Mouse (Mus musculus): ENCODE measurements around the gene Sec16b. TPM values are rescaled to one million over a fixed set of nuclear protein-coding genes. Genes with fewer than 3 reads are reported as not detected.

Gene Sec16b
- 0.52 and 0.53 TPM in 2 replicates for polyA plus RNA-seq (2016; fragmentation: Nextera tagmentation; extraction: Ambion mirVana)

GRCm38 (mm10) chr1:157506522-157506921, at the start of gene Sec16b:
TSS of gene Sec16b (plus strand) at chr1:157506728.
- no peak for ATAC-seq (ENCODE audit: low FRiP score)
- peaks cover 7% of the 10 kb centered on the region; the same call in 1 of the 2 replicates for H3K4me1 ChIP-seq
- H3K27ac ChIP-seq = no peak within 1 kb of the TSS
- WGBS = 49% methylated on average over 5 of the region's 5 CpGs
- H3K4me3 ChIP-seq (replicated peaks) = no peak within 1 kb of the TSS
- H3K27me3 ChIP-seq = no peaks in the 10 kb centered on the region
- H3K36me3 ChIP-seq (replicated peaks) = no peaks in the 10 kb centered on the region
- H3K9ac ChIP-seq = no peak within 1 kb of the TSS
- H3K9me3 ChIP-seq = no peaks in the 10 kb centered on the region
- H3K4me2 ChIP-seq = no peak within 1 kb of the TSS

- H3K4me3 ChIP-seq (replicated peaks) = no peak overlapping the region
- H3K4me2 ChIP-seq = no peak overlapping the region; the same call in 1 of the 2 replicates
- H3K9ac ChIP-seq = no peak overlapping the region
- no peak for ATAC-seq (ENCODE audit: low FRiP score)
- H3K4me1 ChIP-seq = peaks cover 33% of the 10 kb centered on the region
- H3K36me3 ChIP-seq (replicated peaks) = no peaks in the 10 kb centered on the region
- WGBS = 42% methylated on average over 3 of the region's 3 CpGs
- 0 out of 2 replicates have a peak, but pooled peaks cover 9% of the 10 kb centered on the region for H3K27me3 ChIP-seq
- H3K27ac ChIP-seq = no peak overlapping the region
- H3K9me3 ChIP-seq = no peaks in the 10 kb centered on the region
Measured at GRCm38 (mm10) chr1:157457789-157458188, 48.7 kb upstream of the Sec16b start.

- H3K9me3 ChIP-seq = no peaks in the 10 kb centered on the region
- H3K27ac ChIP-seq = peak within 1 kb of the TSS; percentile 47; the same call in 1 of the 2 replicates
- no peaks in the 10 kb centered on the region for H3K36me3 ChIP-seq (replicated peaks)
- peaks cover 25% of the 10 kb centered on the region for H3K4me1 ChIP-seq
- WGBS = 4% methylated on average over 25 of the region's 29 CpGs
- peak within 1 kb of the TSS; percentile 59 for H3K4me2 ChIP-seq
- peak within 1 kb of the TSS; percentile 53; the same call in 1 of the 2 replicates for H3K9ac ChIP-seq
- H3K4me3 ChIP-seq (replicated peaks) = peak within 1 kb of the TSS; percentile 35
- H3K27me3 ChIP-seq = 0 out of 2 replicates have a peak, but pooled peaks cover 9% of the 10 kb centered on the region
- ATAC-seq (ENCODE audit: low FRiP score) = peak; percentile 90
Measured at GRCm38 (mm10) chr1:157458421-157459208, 47.9 kb upstream of the Sec16b start, which contains the start of gene Cryzl2. TSS of gene Cryzl2 (plus strand) at chr1:157458577.

- 0 out of 2 replicates have a peak, but pooled peaks cover 9% of the 10 kb centered on the region for H3K27me3 ChIP-seq
- 94% methylated on average over 5 of the region's 5 CpGs for WGBS
- no peaks in the 10 kb centered on the region for H3K9me3 ChIP-seq
- no peak overlapping the region for H3K4me2 ChIP-seq
- no peak for ATAC-seq (ENCODE audit: low FRiP score)
- H3K4me1 ChIP-seq = peaks cover 22% of the 10 kb centered on the region
- H3K27ac ChIP-seq = no peak overlapping the region
- no peaks in the 10 kb centered on the region for H3K36me3 ChIP-seq (replicated peaks)
- no peak overlapping the region for H3K9ac ChIP-seq
- H3K4me3 ChIP-seq (replicated peaks) = no peak overlapping the region
Measured at GRCm38 (mm10) chr1:157459904-157460303, 46.6 kb upstream of the Sec16b start.

GRCm38 (mm10) chr1:157461276-157461675, 45.3 kb upstream of the Sec16b start:
- no peak overlapping the region for H3K4me2 ChIP-seq
- peaks cover 22% of the 10 kb centered on the region for H3K4me1 ChIP-seq
- 0 out of 2 replicates have a peak, but pooled peaks cover 6% of the 10 kb centered on the region for H3K27me3 ChIP-seq
- H3K9me3 ChIP-seq = no peaks in the 10 kb centered on the region
- no peak for ATAC-seq (ENCODE audit: low FRiP score)
- no peak overlapping the region for H3K4me3 ChIP-seq (replicated peaks)
- 92% methylated on average over 5 of the region's 5 CpGs for WGBS
- H3K36me3 ChIP-seq (replicated peaks) = no peaks in the 10 kb centered on the region
- no peak overlapping the region for H3K9ac ChIP-seq
- H3K27ac ChIP-seq = no peak overlapping the region

- Histone ChIP-seq H3K9me3 (no peaks in the 10 kb centered on the region), H3K27me3 (0 out of 2 replicates have a peak, but pooled peaks cover 3% of the 10 kb centered on the region), H3K36me3 (replicated peaks) (no peaks in the 10 kb centered on the region), H3K4me3 (replicated peaks) (no peak overlapping the region), H3K27ac (no peak overlapping the region), H3K9ac (no peak overlapping the region), H3K4me1 (peaks cover 22% of the 10 kb centered on the region), H3K4me2 (no peak overlapping the region)
- no peak for ATAC-seq (ENCODE audit: low FRiP score)
- WGBS = 45% methylated on average over 3 of the region's 3 CpGs
Measured at GRCm38 (mm10) chr1:157462336-157462735, 44.2 kb upstream of the Sec16b start.

- Histone ChIP-seq H3K27ac (no peak overlapping the region), H3K4me2 (no peak overlapping the region), H3K9me3 (no peaks in the 10 kb centered on the region), H3K4me3 (replicated peaks) (no peak overlapping the region), H3K9ac (no peak overlapping the region), H3K4me1 (no peaks in the 10 kb centered on the region), H3K36me3 (replicated peaks) (no peaks in the 10 kb centered on the region), H3K27me3 (0 out of 2 replicates have a peak, but pooled peaks cover 3% of the 10 kb centered on the region)
- WGBS = 80% methylated on average over 3 of the region's 3 CpGs
- no peak for ATAC-seq (ENCODE audit: low FRiP score)
Measured at GRCm38 (mm10) chr1:157465194-157465593, 41.3 kb upstream of the Sec16b start.

- WGBS = 91% methylated on average over 8 of the region's 8 CpGs
- ATAC-seq (ENCODE audit: low FRiP score) = no peak
Measured at GRCm38 (mm10) chr1:157467866-157468265, 38.7 kb upstream of the Sec16b start.

GRCm38 (mm10) chr1:157470761-157471386, 35.7 kb upstream of the Sec16b start:
- H3K36me3 ChIP-seq (replicated peaks) = no peaks in the 10 kb centered on the region
- 92% methylated on average over 9 of the region's 9 CpGs for WGBS
- H3K9me3 ChIP-seq = no peaks in the 10 kb centered on the region
- no peaks in the 10 kb centered on the region for H3K4me1 ChIP-seq
- ATAC-seq (ENCODE audit: low FRiP score) = no peak
- no peak overlapping the region for H3K4me2 ChIP-seq
- H3K27me3 ChIP-seq = no peaks in the 10 kb centered on the region
- no peak overlapping the region for H3K9ac ChIP-seq
- no peak overlapping the region for H3K4me3 ChIP-seq (replicated peaks)
- H3K27ac ChIP-seq = no peak overlapping the region

More at GRCm38 (mm10) chr1:157467866-157468265, 38.7 kb upstream of the Sec16b start:
- H3K9ac ChIP-seq = no peak overlapping the region
- no peak overlapping the region for H3K27ac ChIP-seq
- no peaks in the 10 kb centered on the region for H3K9me3 ChIP-seq
- H3K27me3 ChIP-seq = no peaks in the 10 kb centered on the region
- H3K4me3 ChIP-seq (replicated peaks) = no peak overlapping the region
- H3K4me2 ChIP-seq = no peak overlapping the region
- no peaks in the 10 kb centered on the region for H3K36me3 ChIP-seq (replicated peaks)
- no peaks in the 10 kb centered on the region for H3K4me1 ChIP-seq

- 91% methylated on average over 7 of the region's 7 CpGs for WGBS
- H3K36me3 ChIP-seq (replicated peaks) = no peaks in the 10 kb centered on the region
- no peak overlapping the region for H3K27ac ChIP-seq
- H3K4me1 ChIP-seq = no peaks in the 10 kb centered on the region
- no peaks in the 10 kb centered on the region for H3K9me3 ChIP-seq
- H3K4me2 ChIP-seq = no peak overlapping the region
- no peak for ATAC-seq (ENCODE audit: low FRiP score)
- H3K27me3 ChIP-seq = no peaks in the 10 kb centered on the region
- no peak overlapping the region for H3K4me3 ChIP-seq (replicated peaks)
- H3K9ac ChIP-seq = no peak overlapping the region
Measured at GRCm38 (mm10) chr1:157472716-157473115, 33.8 kb upstream of the Sec16b start.

GRCm38 (mm10) chr1:157474865-157475264, 31.7 kb upstream of the Sec16b start:
- no peaks in the 10 kb centered on the region for H3K36me3 ChIP-seq (replicated peaks)
- no peaks in the 10 kb centered on the region for H3K4me1 ChIP-seq
- ATAC-seq (ENCODE audit: low FRiP score) = no peak
- no peaks in the 10 kb centered on the region for H3K27me3 ChIP-seq
- WGBS = 88% methylated on average over 8 of the region's 8 CpGs
- no peak overlapping the region for H3K27ac ChIP-seq
- no peak overlapping the region for H3K4me2 ChIP-seq
- no peak overlapping the region for H3K4me3 ChIP-seq (replicated peaks)
- no peak overlapping the region for H3K9ac ChIP-seq
- no peaks in the 10 kb centered on the region for H3K9me3 ChIP-seq

GRCm38 (mm10) chr1:157476231-157476630, 30.3 kb upstream of the Sec16b start:
- Histone ChIP-seq H3K9ac (no peak overlapping the region), H3K36me3 (replicated peaks) (no peaks in the 10 kb centered on the region), H3K27me3 (no peaks in the 10 kb centered on the region), H3K27ac (no peak overlapping the region), H3K9me3 (no peaks in the 10 kb centered on the region), H3K4me3 (replicated peaks) (no peak overlapping the region), H3K4me2 (no peak overlapping the region), H3K4me1 (peaks cover 4% of the 10 kb centered on the region; the same call in 1 of the 2 replicates)
- ATAC-seq (ENCODE audit: low FRiP score) = no peak
- WGBS = 89% methylated on average over 2 of the region's 2 CpGs

Measured in forebrain, embryonic 12.5 days (tissue).